Mouse (Mus musculus) limb, embryonic 15.5 days (tissue): ENCODE data around the gene Fam166a. TPM values are rescaled to one million over a fixed set of nuclear protein-coding genes. Genes with fewer than 3 reads are reported as not detected.
A peak's percentile ranks its signal among the peaks of the same experiment; 100 is the strongest.

Source experiments
- ATAC-seq: fragments of 200-750 bp; cut with Nextera tagmentation; 2 replicates; pipeline ENCODE4 v1.8.0; 2017; ENCODE audit warnings: low read depth, moderate TSS enrichment; ENCODE audit not compliant: insufficient number of reproducible peaks, low FRiP score, low TSS enrichment
- H3K27ac ChIP-seq: fragments of 300-500 bp; sonication (generic); 2 replicates; pipeline ENCODE4 v1.5.1; 2015; ENCODE audit warnings: moderate library complexity, mild to moderate bottlenecking, inconsistent platforms
- H3K27me3 ChIP-seq: fragments of 300-500 bp; sonication (generic); 2 replicates; pipeline ENCODE4 v1.6.1; 2015; ENCODE audit warnings: inconsistent platforms
- H3K36me3 ChIP-seq: fragments of 300-500 bp; sonication (generic); 2 replicates; pipeline ENCODE4 v1.6.1; 2015; ENCODE audit warnings: inconsistent platforms
- H3K4me1 ChIP-seq: fragments of 300-500 bp; sonication (generic); 2 replicates; pipeline ENCODE4 v1.6.1; 2015; ENCODE audit warnings: inconsistent platforms
- H3K4me2 ChIP-seq: fragments of 300-500 bp; sonication (generic); 2 replicates; pipeline ENCODE4 v1.6.1; 2015; ENCODE audit warnings: mild to moderate bottlenecking, inconsistent platforms
- H3K4me3 ChIP-seq: fragments of 300-500 bp; sonication (generic); 2 replicates; pipeline ENCODE4 v1.5.1; 2015; ENCODE audit warnings: mild to moderate bottlenecking, inconsistent platforms
- H3K9ac ChIP-seq: fragments of 300-500 bp; sonication (generic); 2 replicates; pipeline ENCODE4 v1.6.1; 2015; ENCODE audit warnings: inconsistent platforms
- H3K9me3 ChIP-seq: fragments of 300-500 bp; sonication (generic); 2 replicates; pipeline ENCODE4 v1.6.1; 2016; ENCODE audit warnings: inconsistent platforms
- WGBS: fragments of 180-500 bp; shearing (Covaris S2); methylation state at CpG from one replicate; pipeline ENCODE4 v1.1.7; 2015; 5-methylcytosine and 5-hydroxymethylcytosine counted together
- polyA plus RNA-seq: library from polyadenylated mRNA; unstranded; fragments of >200 nt; fragmentation: Nextera tagmentation; extraction: Ambion mirVana; gene quantifications from 2 replicates; pipeline ENCODE4 v1.2.1, GENCODE M21; 2015

Gene Fam166a
- polyA plus RNA-seq, 1 experiment from 2014 or later: not detected

GRCm38 (mm10) chr2:25237522-25237921 lies 19.0 kb downstream of the Fam166a start:
- H3K4me1 ChIP-seq: peaks cover 24% of the 10 kb centered on the region
- ATAC-seq: no peak
- no peak overlapping the region; the same call in 1 of the 2 replicates for H3K27ac ChIP-seq
- no peak overlapping the region for H3K4me3 ChIP-seq
- H3K9me3 ChIP-seq: no peaks in the 10 kb centered on the region
- 62% methylated on average over 4 of the region's 4 CpGs for WGBS
- H3K9ac ChIP-seq: no peak overlapping the region
- H3K27me3 ChIP-seq: peaks cover 48% of the 10 kb centered on the region
- no peaks in the 10 kb centered on the region for H3K36me3 ChIP-seq
- H3K4me2 ChIP-seq: no peak overlapping the region

GRCm38 (mm10) chr2:25238106-25238505 lies 19.6 kb downstream of the Fam166a start:
- no peak for ATAC-seq
- no peak overlapping the region for H3K9ac ChIP-seq
- H3K27me3 ChIP-seq: peaks cover 49% of the 10 kb centered on the region
- no peak overlapping the region for H3K4me2 ChIP-seq
- H3K36me3 ChIP-seq: no peaks in the 10 kb centered on the region
- no peak overlapping the region for H3K27ac ChIP-seq
- no peak overlapping the region for H3K4me3 ChIP-seq
- H3K9me3 ChIP-seq: no peaks in the 10 kb centered on the region
- peaks cover 28% of the 10 kb centered on the region for H3K4me1 ChIP-seq

- Histone ChIP-seq H3K27me3 (peaks cover 49% of the 10 kb centered on the region), H3K36me3 (no peaks in the 10 kb centered on the region), H3K4me3 (0 out of 2 replicates have a peak overlapping the region, but pooled peaks have one; percentile 7), H3K9ac (no peak overlapping the region), H3K4me1 (peaks cover 28% of the 10 kb centered on the region), H3K9me3 (no peaks in the 10 kb centered on the region), H3K4me2 (no peak overlapping the region), H3K27ac (no peak overlapping the region)
- no peak for ATAC-seq
- WGBS: 80% methylated on average over 3 of the region's 3 CpGs
Observed at GRCm38 (mm10) chr2:25239766-25240165, 21.2 kb downstream of the Fam166a start.

GRCm38 (mm10) chr2:25240310-25240709 lies 21.8 kb downstream of the Fam166a start:
- H3K9ac ChIP-seq: 0 out of 2 replicates have a peak overlapping the region, but pooled peaks have one; percentile 21
- ATAC-seq: no peak
- peaks cover 28% of the 10 kb centered on the region for H3K4me1 ChIP-seq
- no peaks in the 10 kb centered on the region for H3K9me3 ChIP-seq
- peak overlapping the region; percentile 73 for H3K27ac ChIP-seq
- 53% methylated on average over 8 of the region's 8 CpGs for WGBS
- H3K4me3 ChIP-seq: peak overlapping the region; percentile 53
- peaks cover 3% of the 10 kb centered on the region; the same call in 1 of the 2 replicates for H3K36me3 ChIP-seq
- peak overlapping the region; percentile 97 for H3K4me2 ChIP-seq
- peaks cover 47% of the 10 kb centered on the region for H3K27me3 ChIP-seq

- H3K27me3 ChIP-seq: peaks cover 42% of the 10 kb centered on the region
- WGBS: 1% methylated on average over 29 of the region's 29 CpGs
- H3K4me3 ChIP-seq: peak overlapping the region; percentile 53
- H3K27ac ChIP-seq: peak overlapping the region; percentile 73
- H3K9ac ChIP-seq: 0 out of 2 replicates have a peak overlapping the region, but pooled peaks have one; percentile 21
- H3K4me1 ChIP-seq: peaks cover 28% of the 10 kb centered on the region
- peak overlapping the region; percentile 97 for H3K4me2 ChIP-seq
- peaks cover 5% of the 10 kb centered on the region for H3K36me3 ChIP-seq
- peak; percentile 79 for ATAC-seq
- no peaks in the 10 kb centered on the region for H3K9me3 ChIP-seq
Observed at GRCm38 (mm10) chr2:25240723-25241437, 22.3 kb downstream of the Fam166a start.

- no peak overlapping the region; the same call in 1 of the 2 replicates for H3K27ac ChIP-seq
- peaks cover 28% of the 10 kb centered on the region for H3K4me1 ChIP-seq
- H3K4me3 ChIP-seq: peak overlapping the region; percentile 53
- peaks cover 36% of the 10 kb centered on the region for H3K27me3 ChIP-seq
- peaks cover 10% of the 10 kb centered on the region for H3K36me3 ChIP-seq
- no peak for ATAC-seq
- H3K9me3 ChIP-seq: no peaks in the 10 kb centered on the region
- H3K4me2 ChIP-seq: peak overlapping the region; percentile 97
- H3K9ac ChIP-seq: no peak overlapping the region
- 14% methylated on average over 6 of the region's 6 CpGs for WGBS
Observed at GRCm38 (mm10) chr2:25241438-25241775, 22.9 kb downstream of the Fam166a start.

- peak within 1 kb of the TSS; percentile 97 for H3K4me2 ChIP-seq
- H3K36me3 ChIP-seq: peaks cover 11% of the 10 kb centered on the region
- H3K27me3 ChIP-seq: peaks cover 35% of the 10 kb centered on the region
- peak within 1 kb of the TSS; percentile 37; the same call in 1 of the 2 replicates for H3K9ac ChIP-seq
- H3K9me3 ChIP-seq: no peaks in the 10 kb centered on the region
- peak within 1 kb of the TSS; percentile 73 for H3K27ac ChIP-seq
- peaks cover 28% of the 10 kb centered on the region for H3K4me1 ChIP-seq
- WGBS: under 1% methylated on average over 40 of the region's 59 CpGs
- no peak for ATAC-seq
- H3K4me3 ChIP-seq: peak within 1 kb of the TSS; percentile 53
Observed at GRCm38 (mm10) chr2:25242101-25242506, 23.6 kb downstream of the Fam166a start, which contains the start of the genes Rnf208 and Cysrt1. Gene Rnf208 (plus strand): TSS chr2:25242255. Gene Cysrt1 (minus strand): TSS chr2:25242452.

- Histone ChIP-seq H3K4me1 (peaks cover 28% of the 10 kb centered on the region), H3K9ac (no peak overlapping the region), H3K27me3 (peaks cover 35% of the 10 kb centered on the region), H3K27ac (no peak overlapping the region), H3K4me2 (no peak overlapping the region), H3K9me3 (no peaks in the 10 kb centered on the region), H3K36me3 (peaks cover 21% of the 10 kb centered on the region), H3K4me3 (no peak overlapping the region)
- ATAC-seq: no peak
- WGBS: 75% methylated on average over 8 of the region's 8 CpGs
Observed at GRCm38 (mm10) chr2:25243342-25243741, 24.8 kb downstream of the Fam166a start.

GRCm38 (mm10) chr2:25244144-25244543 lies 25.6 kb downstream of the Fam166a start:
- H3K9me3 ChIP-seq: no peaks in the 10 kb centered on the region
- peaks cover 29% of the 10 kb centered on the region for H3K36me3 ChIP-seq
- no peak overlapping the region for H3K27ac ChIP-seq
- H3K27me3 ChIP-seq: peaks cover 35% of the 10 kb centered on the region
- 84% methylated on average over 4 of the region's 4 CpGs for WGBS
- H3K4me1 ChIP-seq: peaks cover 28% of the 10 kb centered on the region
- H3K9ac ChIP-seq: no peak overlapping the region
- no peak for ATAC-seq
- H3K4me3 ChIP-seq: no peak overlapping the region
- H3K4me2 ChIP-seq: no peak overlapping the region

- H3K4me2 ChIP-seq: no peak within 1 kb of the TSS
- H3K27ac ChIP-seq: no peak within 1 kb of the TSS; the same call in 1 of the 2 replicates
- H3K27me3 ChIP-seq: peaks cover 26% of the 10 kb centered on the region
- H3K4me3 ChIP-seq: no peak within 1 kb of the TSS
- no peak within 1 kb of the TSS for H3K9ac ChIP-seq
- H3K9me3 ChIP-seq: no peaks in the 10 kb centered on the region
- H3K4me1 ChIP-seq: peaks cover 15% of the 10 kb centered on the region
- no peak for ATAC-seq
- peaks cover 47% of the 10 kb centered on the region for H3K36me3 ChIP-seq
- WGBS: 83% methylated on average over 10 of the region's 10 CpGs
Observed at GRCm38 (mm10) chr2:25246183-25247072, 27.9 kb downstream of the Fam166a start, which contains the start of gene AL732309.1. Gene AL732309.1 (minus strand): TSS chr2:25246863.

GRCm38 (mm10) chr2:25252331-25252730 lies 33.8 kb downstream of the Fam166a start:
- ATAC-seq: no peak
- no peaks in the 10 kb centered on the region for H3K9me3 ChIP-seq
- no peak overlapping the region for H3K9ac ChIP-seq
- 79% methylated on average over 1 of the region's 1 CpGs for WGBS
- no peaks in the 10 kb centered on the region for H3K27me3 ChIP-seq
- no peak overlapping the region for H3K4me2 ChIP-seq
- peaks cover 16% of the 10 kb centered on the region for H3K4me1 ChIP-seq
- H3K4me3 ChIP-seq: no peak overlapping the region
- H3K36me3 ChIP-seq: peaks cover 45% of the 10 kb centered on the region
- no peak overlapping the region for H3K27ac ChIP-seq
